Mouse (Mus musculus): Measurements from ENCODE around the gene Pdia3. TPM values are rescaled to one million over a fixed set of nuclear protein-coding genes. Genes with fewer than 3 reads are reported as not detected.
"Not testable (repeated sequence)": the region's sequence is repeated elsewhere in the genome, so short reads cannot be mapped to it uniquely, and the experiment has no call there.

Gene Pdia3
- polyA plus RNA-seq, 1 experiment from 2014 or later: 287 TPM

GRCm38 (mm10) chr2:121453917-121454316 is 40.3 kb downstream of the Pdia3 start:
- WGBS (ENCODE audit: insufficient replicate concordance): 78% methylated on average over 6 of the region's 6 CpGs
- Histone ChIP-seq H3K4me2 (no peak overlapping the region), H3K36me3 (replicated peaks) (peaks cover 36% of the 10 kb centered on the region), H3K9ac (no peak overlapping the region), H3K4me1 (replicated peaks) (peaks cover 60% of the 10 kb centered on the region), H3K27ac (replicated peaks) (no peak overlapping the region), H3K27me3 (no peaks in the 10 kb centered on the region), H3K9me3 (replicated peaks) (no peaks in the 10 kb centered on the region), H3K4me3 (replicated peaks) (no peak overlapping the region)
- ATAC-seq (ENCODE audit: insufficient read depth): no peak

DNA sequence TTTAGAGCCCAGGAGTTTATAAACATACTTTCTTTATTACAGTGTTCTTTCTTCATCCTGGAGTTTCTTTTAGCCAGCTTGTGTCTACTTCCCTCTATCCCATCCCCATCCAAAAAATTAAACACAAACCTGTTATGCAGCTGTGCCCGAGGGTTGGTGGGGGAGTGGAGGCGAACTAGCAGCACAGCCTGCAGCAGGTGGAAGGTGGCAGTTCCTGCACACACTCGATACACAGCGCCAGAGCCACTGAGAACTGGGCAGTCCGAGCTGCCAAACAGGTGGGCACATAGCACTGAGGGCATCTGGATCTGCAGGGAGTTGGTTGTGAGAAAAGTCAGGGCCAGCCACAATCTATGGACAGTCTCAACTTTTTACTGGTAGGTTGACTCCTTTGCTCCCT is 42.0 kb downstream of the Pdia3 start:
- H3K27ac ChIP-seq (replicated peaks): no peak overlapping the region
- H3K9ac ChIP-seq: no peak overlapping the region
- no peak overlapping the region for H3K4me3 ChIP-seq (replicated peaks)
- H3K4me2 ChIP-seq: no peak overlapping the region
- no peak for ATAC-seq (ENCODE audit: insufficient read depth)
- peaks cover 53% of the 10 kb centered on the region for H3K4me1 ChIP-seq (replicated peaks)
- no peaks in the 10 kb centered on the region for H3K9me3 ChIP-seq (replicated peaks)
- H3K27me3 ChIP-seq: no peaks in the 10 kb centered on the region
- H3K36me3 ChIP-seq (replicated peaks): peaks cover 51% of the 10 kb centered on the region
- WGBS (ENCODE audit: insufficient replicate concordance): 74% methylated on average over 5 of the region's 5 CpGs

DNA sequence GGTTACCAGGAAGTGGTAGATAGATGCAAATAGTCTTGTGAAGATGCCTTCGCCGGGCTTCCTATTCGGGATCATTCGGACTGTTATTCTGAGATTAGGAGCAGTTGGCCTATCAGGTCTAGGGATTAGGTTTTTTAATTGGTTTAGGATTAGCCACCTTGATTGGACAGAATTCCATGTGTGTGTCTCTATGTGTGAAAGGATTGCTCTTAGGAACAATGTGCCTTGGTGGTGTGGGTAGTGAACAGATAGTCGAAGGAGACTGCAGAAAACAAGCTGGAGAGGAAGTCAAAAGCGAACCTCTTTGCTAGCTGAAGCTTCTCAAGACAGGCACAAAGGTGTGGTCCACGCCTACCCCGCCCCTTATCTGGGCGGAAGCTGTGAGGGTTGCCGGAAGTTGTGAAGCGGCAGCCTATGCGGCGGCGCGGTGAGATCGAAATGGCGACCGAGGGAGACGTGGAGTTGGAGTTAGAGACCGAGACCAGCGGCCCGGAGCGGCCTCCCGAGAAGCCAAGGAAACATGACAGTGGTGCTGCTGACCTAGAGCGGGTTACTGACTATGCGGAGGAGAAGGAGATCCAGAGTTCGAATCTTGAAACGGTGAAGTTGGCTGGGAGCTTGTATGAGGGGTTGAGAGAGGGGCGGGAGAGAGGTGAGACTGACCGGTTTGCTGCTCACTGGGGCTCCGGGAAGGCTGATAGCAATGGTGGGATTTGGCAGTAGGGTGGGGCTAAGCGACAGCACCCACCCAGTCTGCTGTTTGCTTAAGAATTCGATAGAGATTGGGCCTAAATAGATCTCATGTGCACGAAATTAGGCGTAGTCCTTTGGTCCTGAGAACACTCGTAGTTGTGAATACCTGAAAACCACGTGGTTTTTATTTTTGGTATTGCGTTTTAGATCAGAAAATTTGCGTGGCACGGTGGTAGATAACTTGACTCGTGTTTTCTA is 43.4 kb downstream of the Pdia3 start, which contains the start of gene Serinc4:
TSS of gene Serinc4 (minus strand) at position 90 of the 951 bp plus-strand sequence.
- peak within 1 kb of the TSS; percentile 92 for H3K27ac ChIP-seq (replicated peaks)
- WGBS (ENCODE audit: insufficient replicate concordance): 2% methylated on average over 41 of the region's 41 CpGs

DNA sequence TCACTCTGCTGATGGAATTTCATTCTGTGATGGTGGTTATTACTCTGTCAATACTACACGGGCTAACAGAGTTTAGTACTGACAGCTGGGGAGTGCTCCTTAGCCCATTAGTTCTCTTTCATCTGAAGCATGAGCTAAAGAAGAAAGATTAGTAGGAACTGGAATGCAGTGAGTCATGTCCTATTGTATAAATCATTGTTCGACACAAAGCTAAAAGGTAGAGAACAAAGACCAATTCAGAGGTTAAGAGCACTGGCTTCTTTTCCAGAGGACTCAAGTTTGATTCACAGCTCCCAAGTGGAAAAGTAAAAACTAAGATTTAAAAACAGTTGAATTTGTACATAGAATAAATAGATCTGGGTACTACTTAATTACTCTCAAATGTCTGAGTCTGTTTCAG is 46.5 kb downstream of the Pdia3 start:
- H3K9me3 ChIP-seq (replicated peaks): no peaks in the 10 kb centered on the region
- no peak overlapping the region for H3K9ac ChIP-seq
- no peak overlapping the region for H3K27ac ChIP-seq (replicated peaks)
- no peak overlapping the region for H3K4me3 ChIP-seq (replicated peaks)
- H3K36me3 ChIP-seq (replicated peaks): peaks cover 29% of the 10 kb centered on the region
- no peak overlapping the region for H3K4me2 ChIP-seq
- WGBS (ENCODE audit: insufficient replicate concordance): 74% methylated on average over 2 of the region's 2 CpGs
- H3K4me1 ChIP-seq (replicated peaks): peaks cover 23% of the 10 kb centered on the region
- H3K27me3 ChIP-seq: no peaks in the 10 kb centered on the region
- ATAC-seq (ENCODE audit: insufficient read depth): no peak

More for the DNA sequence above, 43.4 kb downstream of the Pdia3 start, which contains the start of gene Serinc4:
- peak within 1 kb of the TSS; percentile 76 for H3K9ac ChIP-seq
- H3K4me3 ChIP-seq (replicated peaks): peak within 1 kb of the TSS; percentile 85
- H3K27me3 ChIP-seq: no peaks in the 10 kb centered on the region
- H3K4me2 ChIP-seq: peak within 1 kb of the TSS; percentile 80
- ATAC-seq (ENCODE audit: insufficient read depth): peak; percentile 94
- no peaks in the 10 kb centered on the region for H3K9me3 ChIP-seq (replicated peaks)
- peaks cover 44% of the 10 kb centered on the region for H3K4me1 ChIP-seq (replicated peaks)
- peaks cover 50% of the 10 kb centered on the region for H3K36me3 ChIP-seq (replicated peaks)

- H3K27ac ChIP-seq (replicated peaks); H3K9ac ChIP-seq; ATAC-seq (ENCODE audit: insufficient read depth); H3K27me3 ChIP-seq; H3K4me3 ChIP-seq (replicated peaks); H3K4me2 ChIP-seq; H3K9me3 ChIP-seq (replicated peaks); H3K36me3 ChIP-seq (replicated peaks); H3K4me1 ChIP-seq (replicated peaks): not testable (repeated sequence)
- WGBS (ENCODE audit: insufficient replicate concordance): 56% methylated on average over 4 of the region's 6 CpGs
Observed at GRCm38 (mm10) chr2:121468982-121469381, 55.4 kb downstream of the Pdia3 start.

DNA sequence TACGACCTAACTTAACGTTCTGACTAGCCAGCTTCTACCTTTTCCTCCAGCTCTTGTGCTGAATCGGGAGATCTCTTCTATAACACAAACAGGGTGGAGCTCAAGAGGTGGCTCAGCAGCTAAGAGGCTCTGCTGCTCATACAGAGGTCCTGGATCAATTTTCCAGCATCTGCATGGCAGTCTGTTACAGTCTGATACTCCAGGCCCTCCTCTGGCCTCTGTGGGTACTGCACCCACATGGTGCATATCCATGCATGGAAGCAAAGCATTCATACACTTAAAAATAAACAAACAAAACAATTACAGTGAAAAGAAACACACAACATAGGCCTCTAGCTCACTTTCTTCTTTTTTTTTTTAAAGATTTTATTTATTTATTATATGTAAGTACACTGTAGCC is 59.2 kb downstream of the Pdia3 start:
- Histone ChIP-seq H3K4me3 (replicated peaks) (peak overlapping the region; percentile 75), H3K4me2 (peak overlapping the region; percentile 82; the same call in 1 of the 2 replicates), H3K4me1 (replicated peaks) (peaks cover 11% of the 10 kb centered on the region)
- not testable (repeated sequence) for H3K9ac ChIP-seq; H3K27me3 ChIP-seq; H3K36me3 ChIP-seq (replicated peaks); H3K27ac ChIP-seq (replicated peaks); ATAC-seq (ENCODE audit: insufficient read depth); H3K9me3 ChIP-seq (replicated peaks)
- WGBS (ENCODE audit: insufficient replicate concordance): 89% methylated on average over 3 of the region's 3 CpGs

DNA sequence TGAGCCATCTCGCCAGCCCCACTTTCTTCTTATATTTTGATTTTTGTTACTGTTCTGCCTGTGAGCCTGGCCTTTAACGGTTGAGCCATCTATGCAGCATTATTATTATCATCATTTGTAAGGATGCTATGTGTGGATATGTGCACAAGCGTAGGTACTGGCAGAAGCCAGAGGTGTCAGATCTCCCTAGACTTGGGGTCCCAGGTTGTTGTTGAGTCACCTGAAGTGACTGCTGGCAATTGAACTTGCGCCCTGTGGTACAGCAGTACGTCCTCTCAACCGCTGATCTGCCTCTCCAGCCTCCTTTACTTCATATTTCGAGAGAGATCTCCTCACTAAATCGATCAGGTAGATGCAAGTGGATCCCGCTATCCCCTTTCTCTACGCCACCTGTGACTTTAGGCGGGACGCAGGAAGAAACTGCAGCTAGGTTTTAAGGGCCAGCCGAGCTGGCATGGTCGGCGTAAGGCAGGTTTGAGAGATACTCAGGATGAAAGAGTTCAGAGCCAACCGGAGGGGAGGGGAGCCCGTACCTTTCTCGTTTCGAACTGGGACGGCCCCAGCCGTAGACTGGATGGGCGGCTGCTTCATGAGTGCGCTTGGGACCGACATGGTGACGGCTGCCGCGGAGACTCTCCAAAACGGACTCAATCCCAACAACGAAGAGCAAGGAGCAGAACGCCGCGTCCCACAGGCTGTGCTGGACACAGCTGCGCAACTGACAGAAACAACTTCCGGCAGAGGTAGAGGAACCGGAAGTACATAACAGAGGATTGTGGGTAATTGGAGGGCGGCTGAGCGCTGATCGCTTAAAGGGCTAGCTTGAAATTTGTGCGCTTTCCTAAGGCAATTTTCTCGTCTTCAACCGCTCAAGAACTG is 60.0 kb downstream of the Pdia3 start, which contains the start of gene Mfap1b:
TSS of gene Mfap1b (minus strand) at position 767 of the 879 bp plus-strand sequence.
- H3K9me3 ChIP-seq (replicated peaks); H3K36me3 ChIP-seq (replicated peaks); H3K27me3 ChIP-seq: not testable (repeated sequence)
- Histone ChIP-seq H3K4me3 (replicated peaks) (peak within 1 kb of the TSS; percentile 75), H3K27ac (replicated peaks) (peak within 1 kb of the TSS; percentile 83), H3K4me2 (peak within 1 kb of the TSS; percentile 82), H3K9ac (peak within 1 kb of the TSS; percentile 70), H3K4me1 (replicated peaks) (peaks cover 11% of the 10 kb centered on the region)
- ATAC-seq (ENCODE audit: insufficient read depth): peak; percentile 94
- 3% methylated on average over 41 of the region's 41 CpGs for WGBS (ENCODE audit: insufficient replicate concordance)

DNA sequence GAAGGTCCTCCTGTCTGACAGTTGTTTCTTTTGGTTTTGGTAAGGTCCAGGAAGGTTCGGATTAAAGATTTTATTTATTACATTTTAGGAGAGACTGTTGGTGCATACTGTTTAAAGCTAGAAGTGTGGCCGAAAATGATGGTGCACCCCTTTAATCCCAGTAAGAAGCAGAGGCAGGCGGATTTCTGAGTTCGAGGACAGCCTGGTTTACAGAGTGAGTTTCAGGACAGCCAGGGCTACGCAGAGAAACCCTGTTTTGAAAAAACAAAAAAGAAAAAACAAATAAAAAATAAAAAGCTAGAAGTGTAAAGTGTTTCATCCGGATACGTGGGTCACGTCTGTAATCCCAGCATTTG is 60.6 kb downstream of the Pdia3 start:
- Histone ChIP-seq H3K36me3 (replicated peaks) (no peaks in the 10 kb centered on the region), H3K4me2 (peak overlapping the region; percentile 82), H3K9me3 (replicated peaks) (no peaks in the 10 kb centered on the region), H3K4me1 (replicated peaks) (peaks cover 11% of the 10 kb centered on the region), H3K27ac (replicated peaks) (peak overlapping the region; percentile 83), H3K27me3 (no peaks in the 10 kb centered on the region), H3K9ac (peak overlapping the region; percentile 70), H3K4me3 (replicated peaks) (peak overlapping the region; percentile 75)
- ATAC-seq (ENCODE audit: insufficient read depth): peak; percentile 50
- WGBS (ENCODE audit: insufficient replicate concordance): 21% methylated on average over 8 of the region's 8 CpGs

GRCm38 (mm10) chr2:121475306-121475705 is 61.7 kb downstream of the Pdia3 start:
- H3K36me3 ChIP-seq (replicated peaks); H3K4me2 ChIP-seq; ATAC-seq (ENCODE audit: insufficient read depth); H3K9ac ChIP-seq; H3K27me3 ChIP-seq; H3K4me3 ChIP-seq (replicated peaks); H3K9me3 ChIP-seq (replicated peaks); H3K27ac ChIP-seq (replicated peaks): not testable (repeated sequence)
- peaks cover 11% of the 10 kb centered on the region for H3K4me1 ChIP-seq (replicated peaks)
- 86% methylated on average over 2 of the region's 2 CpGs for WGBS (ENCODE audit: insufficient replicate concordance)

GRCm38 (mm10) chr2:121477491-121478266 is 64.1 kb downstream of the Pdia3 start:
- 69% methylated on average over 3 of the region's 3 CpGs for WGBS (ENCODE audit: insufficient replicate concordance)
- Histone ChIP-seq H3K27me3 (no peaks in the 10 kb centered on the region), H3K4me2 (no peak overlapping the region), H3K9ac (no peak overlapping the region), H3K27ac (replicated peaks) (no peak overlapping the region), H3K4me3 (replicated peaks) (no peak overlapping the region), H3K36me3 (replicated peaks) (no peaks in the 10 kb centered on the region), H3K9me3 (replicated peaks) (no peaks in the 10 kb centered on the region), H3K4me1 (replicated peaks) (peaks cover 7% of the 10 kb centered on the region)
- no peak for ATAC-seq (ENCODE audit: insufficient read depth)

Data from liver, embryonic 15.5 days (tissue).